Mouse (Mus musculus): ENCODE measurements around the gene Ints11. TPM values are rescaled to one million over a fixed set of nuclear protein-coding genes. Genes with fewer than 3 reads are reported as not detected.
A peak's percentile ranks its signal among the peaks of the same experiment; 100 is the strongest.

Gene Ints11
- 40.5 and 41.8 TPM in 2 replicates for polyA plus RNA-seq (2015; fragmentation: Nextera tagmentation; extraction: Ambion mirVana)

DNA sequence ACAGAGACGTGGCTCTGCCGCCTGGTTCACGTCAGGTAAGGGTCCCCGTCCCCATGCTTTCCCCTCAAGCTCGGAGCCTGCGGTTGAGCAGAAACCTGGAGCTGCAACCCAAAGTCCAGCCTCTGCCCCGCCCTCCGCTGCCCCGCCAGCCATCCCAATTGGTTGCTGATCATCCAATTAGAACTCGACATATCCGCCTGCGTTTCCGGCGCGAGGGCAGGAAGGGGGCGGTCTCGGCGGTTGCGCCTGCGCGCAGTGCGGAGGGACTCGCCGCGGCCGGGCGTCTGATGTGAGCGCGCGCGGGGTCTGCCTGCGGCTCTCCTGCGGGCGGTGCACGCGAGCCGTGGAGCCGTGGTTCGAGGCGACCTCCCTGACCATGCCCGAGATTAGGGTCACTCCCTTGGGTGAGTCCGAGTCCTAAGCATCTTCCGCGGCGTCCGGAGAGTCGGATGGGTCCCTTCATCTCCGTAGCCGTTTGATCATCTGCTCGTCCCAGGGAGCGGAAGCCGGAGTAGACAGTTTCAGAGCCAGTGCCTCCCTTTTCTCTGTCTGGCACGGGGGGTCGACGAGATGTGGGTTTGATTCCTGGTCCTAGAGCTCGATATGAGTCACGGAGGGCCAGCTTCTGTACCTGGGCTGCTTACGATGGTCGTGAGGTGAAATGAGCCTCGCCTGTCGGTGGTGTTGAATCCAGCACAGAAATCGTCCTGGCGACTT is at the start of gene Ints11, which contains the start of gene Cptp:
Gene Ints11, plus strand, starts transcription at position 230 of the 717 bp plus-strand sequence.
Gene Cptp, minus strand, starts transcription at position 124 of the 717 bp plus-strand sequence.
- Histone ChIP-seq H3K9me3 (replicated peaks; ENCODE audit: control insufficient read depth, low read length) (no peaks in the 10 kb centered on the region), H3K27ac (ENCODE audit: low read length) (peak within 1 kb of the TSS; percentile 8; the same call in 1 of the 2 replicates), H3K4me3 (ENCODE audit: low read length) (peak within 1 kb of the TSS; percentile 70), H3K4me2 (ENCODE audit: low read depth, low read length) (peak within 1 kb of the TSS; percentile 89), H3K27me3 (ENCODE audit: control insufficient read depth, insufficient read depth, low read length) (no peaks in the 10 kb centered on the region), H3K36me3 (ENCODE audit: control insufficient read depth, insufficient read depth) (peaks cover 23% of the 10 kb centered on the region), H3K9ac (ENCODE audit: low read length) (peak within 1 kb of the TSS; percentile 83), H3K4me1 (ENCODE audit: control insufficient read depth, insufficient read depth, low read length) (peaks cover 15% of the 10 kb centered on the region)
- WGBS, result under 1% methylated on average over 60 of the region's 63 CpGs
- ATAC-seq (replicated peaks; ENCODE audit: extremely low read depth, insufficient read depth, low FRiP score), result peak; percentile 97

- Histone ChIP-seq H3K27me3 (ENCODE audit: control insufficient read depth, insufficient read depth, low read length) (no peaks in the 10 kb centered on the region), H3K9ac (ENCODE audit: low read length) (no peak overlapping the region), H3K4me2 (ENCODE audit: low read depth, low read length) (no peak overlapping the region), H3K27ac (ENCODE audit: low read length) (no peak overlapping the region), H3K4me3 (ENCODE audit: low read length) (no peak overlapping the region), H3K4me1 (ENCODE audit: control insufficient read depth, insufficient read depth, low read length) (no peaks in the 10 kb centered on the region), H3K36me3 (ENCODE audit: control insufficient read depth, insufficient read depth) (peaks cover 86% of the 10 kb centered on the region), H3K9me3 (replicated peaks; ENCODE audit: control insufficient read depth, low read length) (no peaks in the 10 kb centered on the region)
- 76% methylated on average over 7 of the region's 7 CpGs for WGBS
- no peak for ATAC-seq (replicated peaks; ENCODE audit: extremely low read depth, insufficient read depth, low FRiP score)
Observed at GRCm38 (mm10) chr4:155821025-155821424, 48.3 kb upstream of the Ints11 start.

DNA sequence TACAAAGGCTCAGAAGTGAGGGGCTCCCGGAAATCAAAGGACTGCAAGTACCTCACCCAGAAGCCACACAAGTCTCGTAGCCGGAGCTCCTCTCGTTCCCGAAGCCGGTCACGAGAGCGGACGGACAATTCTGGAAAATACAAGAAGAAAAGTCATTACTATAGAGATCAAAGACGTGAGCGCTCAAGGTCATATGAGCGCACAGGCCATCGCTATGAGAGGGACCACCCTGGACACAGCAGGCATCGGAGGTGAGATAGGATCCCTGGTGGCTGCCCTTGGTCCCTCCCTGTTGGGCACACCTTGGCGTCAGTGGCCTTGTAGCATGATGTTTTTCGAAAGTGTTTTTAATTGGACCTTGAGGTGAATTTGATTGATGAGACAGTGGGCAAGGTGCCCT is 45.9 kb upstream of the Ints11 start:
- Histone ChIP-seq H3K4me2 (ENCODE audit: low read depth, low read length) (no peak overlapping the region), H3K9me3 (replicated peaks; ENCODE audit: control insufficient read depth, low read length) (no peaks in the 10 kb centered on the region), H3K4me3 (ENCODE audit: low read length) (no peak overlapping the region), H3K9ac (ENCODE audit: low read length) (no peak overlapping the region), H3K36me3 (ENCODE audit: control insufficient read depth, insufficient read depth) (peaks cover 77% of the 10 kb centered on the region), H3K27ac (ENCODE audit: low read length) (no peak overlapping the region), H3K27me3 (ENCODE audit: control insufficient read depth, insufficient read depth, low read length) (no peaks in the 10 kb centered on the region), H3K4me1 (ENCODE audit: control insufficient read depth, insufficient read depth, low read length) (no peaks in the 10 kb centered on the region)
- WGBS, result 94% methylated on average over 16 of the region's 16 CpGs
- ATAC-seq (replicated peaks; ENCODE audit: extremely low read depth, insufficient read depth, low FRiP score), result no peak

DNA sequence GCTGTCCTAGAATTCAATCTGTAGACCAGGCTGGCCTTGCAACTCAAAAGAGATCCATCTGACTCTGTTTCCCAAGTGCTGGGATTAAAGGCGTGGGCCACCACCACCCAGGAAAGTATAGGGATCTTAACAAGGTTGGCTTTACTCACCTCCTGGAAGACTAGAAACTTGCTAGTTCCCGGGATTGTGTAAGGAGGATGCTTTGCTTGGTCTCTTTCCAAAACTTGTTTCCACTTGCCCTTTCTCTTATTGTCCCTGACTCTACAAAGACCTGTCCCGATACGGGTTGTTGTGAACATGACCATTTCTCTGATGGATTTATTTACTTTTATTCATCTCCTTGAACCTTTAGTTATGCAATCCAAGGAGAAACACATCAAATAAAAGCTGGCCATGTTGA is 39.5 kb upstream of the Ints11 start:
- no peak overlapping the region for H3K4me2 ChIP-seq (ENCODE audit: low read depth, low read length)
- peaks cover 15% of the 10 kb centered on the region for H3K4me1 ChIP-seq (ENCODE audit: control insufficient read depth, insufficient read depth, low read length)
- no peak for ATAC-seq (replicated peaks; ENCODE audit: extremely low read depth, insufficient read depth, low FRiP score)
- H3K36me3 ChIP-seq (ENCODE audit: control insufficient read depth, insufficient read depth), result peaks cover 22% of the 10 kb centered on the region
- 84% methylated on average over 4 of the region's 4 CpGs for WGBS
- H3K9me3 ChIP-seq (replicated peaks; ENCODE audit: control insufficient read depth, low read length), result no peaks in the 10 kb centered on the region
- H3K9ac ChIP-seq (ENCODE audit: low read length), result no peak overlapping the region
- H3K4me3 ChIP-seq (ENCODE audit: low read length), result no peak overlapping the region
- no peaks in the 10 kb centered on the region for H3K27me3 ChIP-seq (ENCODE audit: control insufficient read depth, insufficient read depth, low read length)
- no peak overlapping the region for H3K27ac ChIP-seq (ENCODE audit: low read length)

DNA sequence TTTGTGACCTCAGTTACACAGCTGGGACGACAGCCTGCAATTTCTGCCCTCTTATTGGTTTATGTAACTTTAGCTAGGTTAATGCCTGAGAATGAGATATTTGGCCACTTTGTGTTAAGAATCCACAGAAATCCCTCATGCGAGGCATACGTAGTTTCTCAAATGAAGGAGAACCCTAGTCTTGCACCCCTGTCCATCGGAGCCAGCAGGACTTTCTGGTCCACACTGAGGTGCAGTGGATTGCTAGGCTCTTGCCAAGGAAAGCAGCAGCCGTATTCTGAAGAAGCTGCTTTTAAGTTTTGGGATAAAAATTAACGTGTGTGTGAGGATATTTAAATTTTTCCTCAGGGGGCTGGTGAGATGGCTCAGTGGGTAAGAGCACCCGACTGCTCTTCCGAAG is 38.8 kb upstream of the Ints11 start:
- no peak for ATAC-seq (replicated peaks; ENCODE audit: extremely low read depth, insufficient read depth, low FRiP score)
- Histone ChIP-seq H3K27ac (ENCODE audit: low read length) (peak overlapping the region; percentile 94), H3K36me3 (ENCODE audit: control insufficient read depth, insufficient read depth) (peaks cover 15% of the 10 kb centered on the region), H3K27me3 (ENCODE audit: control insufficient read depth, insufficient read depth, low read length) (no peaks in the 10 kb centered on the region), H3K9me3 (replicated peaks; ENCODE audit: control insufficient read depth, low read length) (no peaks in the 10 kb centered on the region), H3K4me1 (ENCODE audit: control insufficient read depth, insufficient read depth, low read length) (peaks cover 15% of the 10 kb centered on the region), H3K4me2 (ENCODE audit: low read depth, low read length) (peak overlapping the region; percentile 62), H3K4me3 (ENCODE audit: low read length) (peak overlapping the region; percentile 66), H3K9ac (ENCODE audit: low read length) (peak overlapping the region; percentile 85)
- 51% methylated on average over 8 of the region's 8 CpGs for WGBS

GRCm38 (mm10) chr4:155831205-155831766 is 38.1 kb upstream of the Ints11 start, which contains the start of gene Aurkaip1:
Gene Aurkaip1 (plus strand): TSS chr4:155831272.
- Histone ChIP-seq H3K36me3 (ENCODE audit: control insufficient read depth, insufficient read depth) (peaks cover 13% of the 10 kb centered on the region), H3K4me3 (ENCODE audit: low read length) (peak within 1 kb of the TSS; percentile 66), H3K27ac (ENCODE audit: low read length) (peak within 1 kb of the TSS; percentile 94), H3K4me1 (ENCODE audit: control insufficient read depth, insufficient read depth, low read length) (peaks cover 15% of the 10 kb centered on the region), H3K27me3 (ENCODE audit: control insufficient read depth, insufficient read depth, low read length) (no peaks in the 10 kb centered on the region), H3K9me3 (replicated peaks; ENCODE audit: control insufficient read depth, low read length) (no peaks in the 10 kb centered on the region), H3K4me2 (ENCODE audit: low read depth, low read length) (peak within 1 kb of the TSS; percentile 90), H3K9ac (ENCODE audit: low read length) (peak within 1 kb of the TSS; percentile 85)
- ATAC-seq (replicated peaks; ENCODE audit: extremely low read depth, insufficient read depth, low FRiP score), result peak; percentile 92
- under 1% methylated on average over 49 of the region's 49 CpGs for WGBS

GRCm38 (mm10) chr4:155831831-155832230 is 37.5 kb upstream of the Ints11 start:
- Histone ChIP-seq H3K4me2 (ENCODE audit: low read depth, low read length) (peak overlapping the region; percentile 90), H3K4me3 (ENCODE audit: low read length) (peak overlapping the region; percentile 66), H3K9ac (ENCODE audit: low read length) (peak overlapping the region; percentile 85), H3K4me1 (ENCODE audit: control insufficient read depth, insufficient read depth, low read length) (peaks cover 15% of the 10 kb centered on the region), H3K27ac (ENCODE audit: low read length) (peak overlapping the region; percentile 94), H3K9me3 (replicated peaks; ENCODE audit: control insufficient read depth, low read length) (0 out of 2 replicates have a peak, but pooled peaks cover 2% of the 10 kb centered on the region), H3K36me3 (ENCODE audit: control insufficient read depth, insufficient read depth) (peaks cover 8% of the 10 kb centered on the region), H3K27me3 (ENCODE audit: control insufficient read depth, insufficient read depth, low read length) (no peaks in the 10 kb centered on the region)
- peak; percentile 3; the same call in 1 of the 2 replicates for ATAC-seq (replicated peaks; ENCODE audit: extremely low read depth, insufficient read depth, low FRiP score)
- WGBS, result 0% methylated on average over 25 of the region's 25 CpGs

- Histone ChIP-seq H3K36me3 (ENCODE audit: control insufficient read depth, insufficient read depth) (peaks cover 5% of the 10 kb centered on the region), H3K9ac (ENCODE audit: low read length) (peak overlapping the region; percentile 85), H3K4me2 (ENCODE audit: low read depth, low read length) (peak overlapping the region; percentile 90), H3K27ac (ENCODE audit: low read length) (no peak overlapping the region), H3K4me1 (ENCODE audit: control insufficient read depth, insufficient read depth, low read length) (peaks cover 18% of the 10 kb centered on the region), H3K9me3 (replicated peaks; ENCODE audit: control insufficient read depth, low read length) (0 out of 2 replicates have a peak, but pooled peaks cover 2% of the 10 kb centered on the region), H3K4me3 (ENCODE audit: low read length) (peak overlapping the region; percentile 66), H3K27me3 (ENCODE audit: control insufficient read depth, insufficient read depth, low read length) (no peaks in the 10 kb centered on the region)
- ATAC-seq (replicated peaks; ENCODE audit: extremely low read depth, insufficient read depth, low FRiP score), result no peak
- 48% methylated on average over 10 of the region's 10 CpGs for WGBS
Observed at GRCm38 (mm10) chr4:155832321-155832720, 37.0 kb upstream of the Ints11 start.

DNA sequence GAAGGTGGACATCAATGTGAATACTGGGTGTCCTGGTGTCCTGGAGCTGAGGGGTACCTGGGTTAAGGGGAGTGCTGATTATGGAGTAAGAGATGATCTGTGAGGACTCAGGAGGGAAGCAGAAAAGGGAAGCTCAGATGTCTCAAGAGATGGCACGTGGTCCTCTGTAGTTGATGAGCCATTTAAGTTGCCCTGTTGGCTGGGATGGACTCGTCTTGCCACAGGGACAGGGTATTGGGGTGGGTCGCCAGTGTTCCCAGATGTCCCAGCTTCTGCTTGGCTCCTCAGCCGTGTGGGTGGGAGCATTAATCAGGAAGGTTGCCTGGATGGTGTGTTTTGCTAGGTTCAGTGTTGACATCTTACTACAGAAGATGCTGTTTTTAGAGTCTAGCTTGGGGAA is 36.1 kb upstream of the Ints11 start:
- 90% methylated on average over 4 of the region's 4 CpGs for WGBS
- H3K9me3 ChIP-seq (replicated peaks; ENCODE audit: control insufficient read depth, low read length), result 0 out of 2 replicates have a peak, but pooled peaks cover 2% of the 10 kb centered on the region
- ATAC-seq (replicated peaks; ENCODE audit: extremely low read depth, insufficient read depth, low FRiP score), result no peak
- H3K36me3 ChIP-seq (ENCODE audit: control insufficient read depth, insufficient read depth), result no peaks in the 10 kb centered on the region
- peaks cover 26% of the 10 kb centered on the region for H3K4me1 ChIP-seq (ENCODE audit: control insufficient read depth, insufficient read depth, low read length)
- H3K27ac ChIP-seq (ENCODE audit: low read length), result no peak overlapping the region
- H3K4me3 ChIP-seq (ENCODE audit: low read length), result no peak overlapping the region
- no peak overlapping the region for H3K9ac ChIP-seq (ENCODE audit: low read length)
- no peak overlapping the region for H3K4me2 ChIP-seq (ENCODE audit: low read depth, low read length)
- no peaks in the 10 kb centered on the region for H3K27me3 ChIP-seq (ENCODE audit: control insufficient read depth, insufficient read depth, low read length)
